Mouse (Mus musculus): Measurements from ENCODE around the gene Tbxas1.

Tbxas1 gene

GRCm38 (mm10) chr6:39018805-39019204 is 143.6 kb downstream of the Tbxas1 start:
- DNase-seq (ENCODE audit: low read depth, low spot score), result peak; percentile 57
- H3K36me3 ChIP-seq (ENCODE audit: control insufficient read depth, insufficient read depth, low read length, poor library complexity, severe bottlenecking), result no peaks in the 10 kb centered on the region
- H3K27me3 ChIP-seq (ENCODE audit: control insufficient read depth, insufficient read depth, low read length, poor library complexity, severe bottlenecking), result no peaks in the 10 kb centered on the region

DNA sequence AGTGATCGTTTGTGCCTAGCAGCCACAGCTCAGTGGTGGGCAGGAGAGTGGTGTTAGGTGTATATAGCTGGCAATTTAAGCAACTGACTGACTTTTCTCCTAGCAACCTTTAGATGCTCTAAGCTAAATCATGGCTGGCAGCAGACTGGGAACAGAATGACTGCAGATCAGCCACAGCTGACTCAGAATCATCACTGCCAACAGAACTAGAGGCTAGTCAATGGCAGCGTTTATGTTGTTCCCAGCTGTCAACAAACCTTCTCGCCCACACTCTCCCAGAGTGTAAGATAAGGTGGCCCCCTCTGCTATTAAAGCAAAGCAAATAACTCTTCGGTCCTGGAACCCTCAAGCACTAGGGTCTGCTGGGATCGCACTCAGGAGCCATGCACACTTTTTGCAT is 144.0 kb downstream of the Tbxas1 start:
- Histone ChIP-seq H3K27me3 (ENCODE audit: control insufficient read depth, insufficient read depth, low read length, poor library complexity, severe bottlenecking) (no peaks in the 10 kb centered on the region), H3K36me3 (ENCODE audit: control insufficient read depth, insufficient read depth, low read length, poor library complexity, severe bottlenecking) (no peaks in the 10 kb centered on the region)
- no peak for DNase-seq (ENCODE audit: low read depth, low spot score)

DNA sequence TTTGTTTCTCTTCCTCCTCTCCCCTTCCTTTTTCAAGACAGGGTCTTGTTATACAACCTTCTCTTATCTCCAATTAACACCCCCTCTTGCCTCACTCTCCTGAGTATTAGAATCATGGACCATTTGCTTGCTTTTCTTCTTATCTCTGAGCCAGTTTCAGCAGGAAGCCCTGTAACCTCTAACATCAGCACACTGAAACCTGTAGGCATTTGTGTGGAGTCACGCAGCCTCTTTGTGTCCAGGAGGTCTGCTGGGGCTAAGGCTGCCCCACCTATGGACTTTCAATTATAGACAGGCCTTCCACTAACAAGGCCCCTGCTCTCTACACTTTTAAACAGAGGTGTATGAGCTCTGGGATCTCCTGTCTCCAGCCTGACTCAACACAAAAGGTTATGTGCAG is 146.7 kb downstream of the Tbxas1 start:
- Histone ChIP-seq H3K36me3 (ENCODE audit: control insufficient read depth, insufficient read depth, low read length, poor library complexity, severe bottlenecking) (no peaks in the 10 kb centered on the region), H3K27me3 (ENCODE audit: control insufficient read depth, insufficient read depth, low read length, poor library complexity, severe bottlenecking) (no peaks in the 10 kb centered on the region)
- DNase-seq (ENCODE audit: low read depth, low spot score), result no peak

GRCm38 (mm10) chr6:39022461-39023181 is 147.4 kb downstream of the Tbxas1 start:
- Histone ChIP-seq H3K27me3 (ENCODE audit: control insufficient read depth, insufficient read depth, low read length, poor library complexity, severe bottlenecking) (no peaks in the 10 kb centered on the region), H3K36me3 (ENCODE audit: control insufficient read depth, insufficient read depth, low read length, poor library complexity, severe bottlenecking) (no peaks in the 10 kb centered on the region)
- DNase-seq (ENCODE audit: low read depth, low spot score), result no peak

GRCm38 (mm10) chr6:39024631-39025030 is 149.4 kb downstream of the Tbxas1 start:
- no peaks in the 10 kb centered on the region for H3K27me3 ChIP-seq (ENCODE audit: control insufficient read depth, insufficient read depth, low read length, poor library complexity, severe bottlenecking)
- no peak for DNase-seq (ENCODE audit: low read depth, low spot score)
- no peaks in the 10 kb centered on the region for H3K36me3 ChIP-seq (ENCODE audit: control insufficient read depth, insufficient read depth, low read length, poor library complexity, severe bottlenecking)

DNA sequence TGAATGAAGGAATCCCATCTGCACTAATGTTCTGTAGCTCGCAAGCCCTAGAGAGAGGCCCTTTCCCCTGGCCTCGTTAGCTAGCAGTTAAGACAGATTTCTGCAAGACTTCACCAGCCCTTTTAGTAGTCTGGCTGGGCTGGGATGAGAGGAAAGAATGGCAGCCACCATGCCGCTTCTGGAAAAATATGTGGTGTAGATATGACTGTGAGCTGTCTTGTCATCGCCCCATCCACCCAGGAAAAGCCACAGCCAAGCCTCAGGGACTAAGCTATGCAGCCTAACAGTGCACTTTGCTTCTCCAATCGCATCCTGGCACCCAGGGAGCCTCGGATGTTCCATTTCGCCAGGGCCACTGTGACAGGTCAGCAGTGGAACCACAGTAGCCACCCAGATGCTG is 149.8 kb downstream of the Tbxas1 start:
- H3K27me3 ChIP-seq (ENCODE audit: control insufficient read depth, insufficient read depth, low read length, poor library complexity, severe bottlenecking), result no peaks in the 10 kb centered on the region
- DNase-seq (ENCODE audit: low read depth, low spot score), result no peak
- H3K36me3 ChIP-seq (ENCODE audit: control insufficient read depth, insufficient read depth, low read length, poor library complexity, severe bottlenecking), result no peaks in the 10 kb centered on the region

DNA sequence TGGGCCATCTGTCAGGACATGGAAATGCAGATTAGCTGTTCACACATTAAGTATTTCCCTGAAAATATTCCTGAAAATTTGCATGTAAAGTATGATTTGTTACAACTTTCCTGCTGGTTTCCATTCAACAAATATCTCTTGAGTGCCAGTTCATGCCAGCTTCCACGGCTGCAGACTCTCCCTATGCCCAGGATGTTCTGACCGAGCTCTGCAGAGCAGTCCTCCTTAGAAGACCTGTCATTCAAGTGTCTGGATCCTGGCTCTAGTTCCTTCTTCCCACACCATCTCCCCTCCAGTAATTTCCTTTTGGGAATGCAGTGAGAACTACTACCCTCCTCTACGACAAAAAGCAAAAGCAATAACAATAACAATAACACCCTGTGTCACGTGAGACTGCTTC is 155.5 kb downstream of the Tbxas1 start:
- DNase-seq (ENCODE audit: low read depth, low spot score), result no peak
- no peaks in the 10 kb centered on the region for H3K27me3 ChIP-seq (ENCODE audit: control insufficient read depth, insufficient read depth, low read length, poor library complexity, severe bottlenecking)
- H3K36me3 ChIP-seq (ENCODE audit: control insufficient read depth, insufficient read depth, low read length, poor library complexity, severe bottlenecking), result no peaks in the 10 kb centered on the region

DNA sequence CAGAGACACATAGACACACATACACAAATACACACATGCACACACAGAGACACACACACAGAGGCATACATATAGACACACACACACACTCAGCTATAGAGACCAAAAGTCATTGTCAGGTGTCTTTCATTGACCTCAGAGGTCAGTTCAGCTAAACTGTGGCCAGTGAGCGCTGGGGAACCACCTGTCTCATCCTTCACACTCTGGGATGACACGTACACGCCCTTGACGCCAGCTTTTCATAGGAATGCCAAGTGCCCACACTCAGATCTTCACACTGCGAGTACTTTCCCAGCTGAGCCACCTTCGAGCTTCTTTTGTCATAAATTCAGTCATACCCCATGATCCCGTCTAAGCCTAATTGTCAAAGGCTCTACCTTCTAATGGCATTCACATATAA is 158.5 kb downstream of the Tbxas1 start:
- no peak for DNase-seq (ENCODE audit: low read depth, low spot score)
- H3K27me3 ChIP-seq (ENCODE audit: control insufficient read depth, insufficient read depth, low read length, poor library complexity, severe bottlenecking), result no peaks in the 10 kb centered on the region
- H3K36me3 ChIP-seq (ENCODE audit: control insufficient read depth, insufficient read depth, low read length, poor library complexity, severe bottlenecking), result no peaks in the 10 kb centered on the region

DNA sequence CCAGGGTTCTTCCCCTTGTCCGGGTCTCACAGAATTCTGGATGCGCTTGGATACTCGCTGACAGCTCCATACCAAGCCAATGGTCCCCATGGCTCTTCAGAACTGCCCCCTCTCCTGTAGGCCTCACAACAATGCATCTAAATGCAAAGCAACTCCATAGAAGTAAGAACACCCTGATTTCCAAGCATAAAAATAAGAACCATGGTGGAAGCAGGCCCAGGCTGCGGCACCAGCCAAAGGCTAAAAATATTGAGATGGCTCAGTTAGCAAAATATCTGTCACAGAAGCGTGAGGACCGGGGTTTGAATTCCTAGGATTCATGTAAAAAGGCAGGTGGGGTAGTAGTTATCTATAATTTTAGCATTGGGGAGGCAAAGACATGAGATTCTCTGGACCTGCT is 159.8 kb downstream of the Tbxas1 start:
- Histone ChIP-seq H3K36me3 (ENCODE audit: control insufficient read depth, insufficient read depth, low read length, poor library complexity, severe bottlenecking) (no peaks in the 10 kb centered on the region), H3K27me3 (ENCODE audit: control insufficient read depth, insufficient read depth, low read length, poor library complexity, severe bottlenecking) (no peaks in the 10 kb centered on the region)
- DNase-seq (ENCODE audit: low read depth, low spot score), result no peak

DNA sequence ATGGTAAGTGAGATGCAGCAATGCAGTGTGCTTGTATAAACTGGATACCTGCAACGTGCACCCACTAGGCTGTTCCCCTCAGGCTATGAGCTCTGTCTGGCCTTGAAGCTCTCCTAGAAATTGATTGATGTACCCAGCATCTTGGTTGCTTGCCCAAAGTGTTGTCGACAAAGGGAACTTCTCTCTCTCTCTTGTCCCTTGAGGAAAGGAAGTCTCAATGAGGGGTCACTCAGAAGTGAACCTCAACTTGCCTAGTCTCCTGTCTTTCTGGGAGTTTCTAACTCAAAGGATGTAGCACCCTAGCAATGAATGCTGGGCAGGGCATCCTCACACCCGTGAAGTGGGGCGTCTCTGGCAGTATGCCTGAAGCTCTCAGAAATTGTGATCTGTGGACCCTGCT is 161.0 kb downstream of the Tbxas1 start:
- no peak for DNase-seq (ENCODE audit: low read depth, low spot score)
- no peaks in the 10 kb centered on the region for H3K27me3 ChIP-seq (ENCODE audit: control insufficient read depth, insufficient read depth, low read length, poor library complexity, severe bottlenecking)
- no peaks in the 10 kb centered on the region for H3K36me3 ChIP-seq (ENCODE audit: control insufficient read depth, insufficient read depth, low read length, poor library complexity, severe bottlenecking)

DNA sequence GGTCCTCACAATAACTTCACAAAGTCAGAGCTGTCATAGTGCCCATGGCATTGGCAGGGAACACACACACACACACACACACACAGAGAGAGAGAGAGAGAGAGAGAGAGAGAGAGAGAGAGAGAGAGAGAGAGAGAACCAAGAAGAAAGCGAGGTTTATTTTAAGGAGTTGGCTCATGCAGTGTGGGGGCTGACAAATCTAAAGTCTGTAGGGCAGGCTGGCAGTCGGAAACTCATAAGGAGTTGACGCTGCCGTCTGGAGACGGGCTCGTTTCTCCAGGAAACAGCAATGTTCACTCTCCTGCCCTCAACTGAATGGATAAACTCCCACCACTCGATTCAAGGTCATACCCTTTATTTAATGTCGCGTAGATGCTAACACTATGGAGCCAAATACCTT is 165.2 kb downstream of the Tbxas1 start:
- no peaks in the 10 kb centered on the region for H3K36me3 ChIP-seq (ENCODE audit: control insufficient read depth, insufficient read depth, low read length, poor library complexity, severe bottlenecking)
- no peaks in the 10 kb centered on the region for H3K27me3 ChIP-seq (ENCODE audit: control insufficient read depth, insufficient read depth, low read length, poor library complexity, severe bottlenecking)
- no peak for DNase-seq (ENCODE audit: low read depth, low spot score)

DNA sequence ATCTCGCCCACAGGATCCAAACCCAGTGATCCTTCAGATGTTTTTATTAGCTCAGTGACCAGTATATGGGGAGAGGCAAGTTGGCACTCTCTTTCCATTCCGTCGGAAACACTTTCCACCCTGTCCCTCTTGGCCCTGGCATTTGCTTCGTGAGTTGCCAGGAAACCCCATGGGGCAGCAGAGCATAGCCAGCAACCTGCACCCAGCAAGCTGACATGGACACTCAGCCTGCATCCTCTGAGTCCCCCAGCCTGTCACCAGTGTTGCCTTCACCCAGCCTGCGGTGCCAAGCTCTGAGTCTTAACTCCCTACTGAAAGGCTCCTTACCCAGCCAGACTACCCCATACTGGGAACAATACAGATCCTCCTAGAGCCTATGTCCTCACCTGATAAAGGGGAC is 173.9 kb downstream of the Tbxas1 start:
- H3K36me3 ChIP-seq (ENCODE audit: control insufficient read depth, insufficient read depth, low read length, poor library complexity, severe bottlenecking), result no peaks in the 10 kb centered on the region
- no peaks in the 10 kb centered on the region for H3K27me3 ChIP-seq (ENCODE audit: control insufficient read depth, insufficient read depth, low read length, poor library complexity, severe bottlenecking)
- DNase-seq (ENCODE audit: low read depth, low spot score), result no peak

DNA sequence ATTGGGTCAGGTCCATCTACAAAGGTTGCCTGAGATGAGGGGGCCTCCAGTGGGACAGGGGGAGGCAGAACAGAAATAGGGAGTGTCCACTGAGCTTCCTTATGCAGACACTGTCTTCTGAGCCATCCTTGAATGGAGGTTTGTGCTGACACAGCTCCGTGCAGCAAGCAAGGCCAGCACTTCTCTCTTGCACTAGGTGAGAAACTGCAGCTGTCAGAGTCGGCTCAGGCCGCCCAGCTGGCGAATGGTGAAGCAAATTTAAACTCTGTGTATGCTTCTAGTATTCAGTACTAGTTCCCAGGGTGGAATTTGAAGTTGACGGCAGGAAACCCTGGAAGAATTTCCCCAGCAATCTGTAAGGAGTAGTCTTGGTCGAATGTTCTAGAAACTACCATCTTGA is 175.6 kb downstream of the Tbxas1 start:
- no peak for DNase-seq (ENCODE audit: low read depth, low spot score)
- no peaks in the 10 kb centered on the region for H3K27me3 ChIP-seq (ENCODE audit: control insufficient read depth, insufficient read depth, low read length, poor library complexity, severe bottlenecking)

GRCm38 (mm10) chr6:39051799-39052556 is 176.8 kb downstream of the Tbxas1 start:
- Histone ChIP-seq H3K36me3 (ENCODE audit: control insufficient read depth, insufficient read depth, low read length, poor library complexity, severe bottlenecking) (no peaks in the 10 kb centered on the region), H3K27me3 (ENCODE audit: control insufficient read depth, insufficient read depth, low read length, poor library complexity, severe bottlenecking) (no peaks in the 10 kb centered on the region)
- DNase-seq (ENCODE audit: low read depth, low spot score), result no peak

More for the DNA sequence above, 175.6 kb downstream of the Tbxas1 start:
- H3K36me3 ChIP-seq (ENCODE audit: control insufficient read depth, insufficient read depth, low read length, poor library complexity, severe bottlenecking), result no peaks in the 10 kb centered on the region

DNA sequence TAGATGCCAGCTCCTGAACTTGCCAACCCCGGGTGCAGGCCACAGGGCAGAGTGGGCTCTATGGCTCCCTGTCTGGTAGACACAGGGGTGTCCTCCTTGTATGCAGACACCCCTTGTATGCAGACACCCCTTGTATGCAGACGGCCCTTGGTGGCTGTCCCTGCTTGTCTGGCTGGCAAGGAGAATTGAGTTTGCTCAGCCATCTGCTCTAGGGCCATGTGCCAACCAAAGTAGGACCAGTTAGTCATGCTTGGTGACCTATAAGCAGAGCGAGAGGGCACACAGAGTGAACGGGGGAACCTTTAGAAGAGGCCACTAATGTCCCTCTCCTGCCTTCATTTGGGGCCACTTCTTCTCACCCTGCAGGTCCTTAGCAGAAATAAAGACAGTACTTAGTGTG is 177.4 kb downstream of the Tbxas1 start:
- no peaks in the 10 kb centered on the region for H3K27me3 ChIP-seq (ENCODE audit: control insufficient read depth, insufficient read depth, low read length, poor library complexity, severe bottlenecking)
- no peaks in the 10 kb centered on the region for H3K36me3 ChIP-seq (ENCODE audit: control insufficient read depth, insufficient read depth, low read length, poor library complexity, severe bottlenecking)
- DNase-seq (ENCODE audit: low read depth, low spot score), result no peak

All from splenic B cell, adult 2 months (primary cell).